Mouse (Mus musculus) ovary, adult 18-20 months (tissue): ENCODE results near the gene Irf2bpl.
A peak's percentile ranks its signal among the peaks of the same experiment; 100 is the strongest.

Source experiments
- DNase-seq: peaks from one replicate; pipeline ENCODE4 v3.0.0; 2022; ENCODE audit warnings: low spot score, mixed read lengths

Gene Irf2bpl

DNA sequence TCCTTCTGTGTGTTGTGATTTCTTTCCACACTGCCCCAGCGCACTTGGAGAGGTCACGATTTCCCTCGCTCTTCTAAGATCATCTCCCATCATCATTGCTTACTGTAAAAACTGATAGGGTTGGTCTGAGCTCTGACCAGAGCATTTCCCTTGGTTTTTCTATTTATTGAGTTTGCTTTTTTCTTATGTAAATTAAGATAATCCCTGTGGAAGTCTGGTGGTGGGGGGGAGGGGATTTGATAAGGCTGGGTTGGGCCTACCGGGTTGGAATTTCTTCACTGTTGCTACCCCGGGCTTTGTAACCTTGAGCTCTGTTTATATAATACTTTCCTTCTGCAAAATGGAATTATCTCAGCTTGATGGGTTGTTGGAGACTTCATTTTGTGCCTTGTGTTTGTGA lies 1.1 kb upstream of the Irf2bpl start:
- DNase-seq = no peak

DNA sequence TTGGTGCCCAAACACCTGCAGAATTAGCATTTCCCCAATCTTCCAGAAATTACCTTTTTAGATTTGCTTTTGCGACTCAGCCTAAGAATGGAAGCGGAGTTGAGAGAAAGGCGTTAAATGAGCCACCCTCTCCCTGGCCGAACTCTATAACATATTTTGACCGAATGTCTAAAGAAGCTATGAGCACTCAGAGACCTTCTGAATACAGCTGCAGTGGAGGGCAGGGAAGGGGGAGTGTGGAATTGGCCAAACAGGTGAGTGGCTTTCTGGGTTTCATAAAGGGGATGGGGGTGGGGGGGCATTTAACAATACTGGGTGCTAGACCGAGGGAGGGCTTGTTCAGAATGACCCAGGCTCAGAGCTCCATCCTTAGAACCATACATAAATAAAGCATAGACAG lies 738 bp upstream of the Irf2bpl start:
- DNase-seq = no peak

DNA sequence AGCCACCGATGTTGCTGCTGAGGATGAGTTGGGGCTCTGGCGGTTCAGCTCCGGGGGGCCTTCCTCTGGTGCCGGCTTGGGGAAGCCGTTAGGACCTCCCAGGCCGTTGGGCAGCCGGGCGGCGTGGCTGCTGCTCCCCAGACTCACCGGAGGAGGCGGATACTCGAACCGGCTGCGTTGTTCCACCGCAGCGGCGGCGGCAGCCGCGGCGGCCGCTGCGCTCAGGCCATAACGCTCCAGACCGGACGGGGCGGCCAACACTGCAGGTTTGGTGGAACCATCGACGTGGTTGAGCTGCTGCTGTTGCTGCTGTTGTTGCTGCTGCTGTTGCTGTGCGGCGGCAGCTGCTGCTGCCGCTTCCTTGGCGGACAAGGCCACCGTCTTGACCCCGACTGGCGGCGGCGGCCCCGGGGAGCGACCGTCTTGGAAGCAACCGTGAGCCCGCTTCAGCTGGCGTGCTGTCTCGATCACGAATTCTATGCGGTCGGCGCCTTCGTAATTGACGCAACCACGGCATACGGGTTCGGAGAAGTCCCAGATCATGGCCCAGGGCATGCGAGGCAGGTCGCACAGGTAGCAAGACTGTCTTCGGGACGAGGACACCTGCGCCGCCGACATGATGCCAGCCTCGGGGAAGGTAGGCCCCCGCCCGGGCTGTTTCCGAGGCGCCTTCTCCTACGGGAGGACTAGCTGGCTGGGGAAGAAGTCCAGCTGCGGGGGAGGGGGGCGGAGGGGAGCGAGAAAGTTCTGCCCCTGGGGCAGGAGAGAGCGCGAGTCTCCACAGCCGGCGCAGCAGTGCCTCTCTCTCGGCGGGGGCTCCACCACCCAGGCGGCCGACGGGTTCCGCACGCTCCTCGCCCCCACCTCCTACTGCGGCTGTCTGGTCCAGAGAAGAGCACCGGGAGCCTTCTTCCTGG lies 1.1 kb downstream of the Irf2bpl start:
- no peak for DNase-seq

DNA sequence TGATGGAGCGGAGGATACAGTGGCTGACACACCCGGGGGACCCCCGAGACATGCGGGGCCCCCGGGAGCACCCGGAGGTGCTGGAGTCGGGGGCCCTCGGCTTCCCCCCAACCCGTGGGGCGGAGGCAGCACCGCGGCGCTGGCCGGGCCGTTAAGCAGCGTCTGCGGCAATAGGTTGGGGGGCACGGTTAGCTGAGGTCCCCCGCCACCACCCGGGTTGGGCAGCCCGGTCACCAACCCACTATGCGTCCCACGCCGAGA lies 1.6 kb downstream of the Irf2bpl start:
- DNase-seq = no peak

DNA sequence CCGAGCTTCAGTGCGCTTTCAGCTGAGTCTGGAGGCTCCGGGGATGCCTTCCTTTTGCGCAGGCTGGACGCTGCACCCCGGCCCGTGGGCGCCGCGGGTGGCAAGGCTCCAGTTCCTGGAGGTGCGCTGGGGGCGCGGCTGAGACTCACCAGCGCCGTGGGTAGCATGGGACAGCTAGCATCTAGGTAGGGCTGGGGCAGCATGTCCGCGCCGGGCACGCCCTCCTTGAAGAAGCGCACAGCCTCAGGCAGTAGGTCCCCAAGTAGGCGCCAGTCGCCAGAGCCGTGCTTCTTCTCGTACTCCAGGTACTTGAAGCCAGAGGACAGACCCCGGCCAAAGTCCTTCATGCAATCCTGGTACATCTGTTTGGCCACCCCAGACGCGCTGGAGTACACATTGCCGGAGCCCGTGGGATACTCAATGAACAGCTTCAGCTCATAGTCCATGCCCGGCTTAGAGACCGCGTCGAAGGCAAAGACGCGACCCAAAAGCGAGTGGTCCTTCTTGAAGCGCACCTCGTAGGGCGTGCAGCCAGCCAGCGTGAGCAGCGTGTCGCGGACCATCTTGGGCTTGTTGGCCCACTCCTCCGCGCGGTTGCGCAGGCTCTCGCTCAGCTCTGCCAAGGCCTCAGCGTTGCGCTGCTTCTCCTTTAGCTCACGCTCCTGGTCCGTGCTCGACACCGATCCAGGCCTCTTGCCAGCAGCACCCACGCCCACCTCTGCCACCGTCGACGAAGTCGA lies 2.1 kb downstream of the Irf2bpl start:
- DNase-seq = no peak

DNA sequence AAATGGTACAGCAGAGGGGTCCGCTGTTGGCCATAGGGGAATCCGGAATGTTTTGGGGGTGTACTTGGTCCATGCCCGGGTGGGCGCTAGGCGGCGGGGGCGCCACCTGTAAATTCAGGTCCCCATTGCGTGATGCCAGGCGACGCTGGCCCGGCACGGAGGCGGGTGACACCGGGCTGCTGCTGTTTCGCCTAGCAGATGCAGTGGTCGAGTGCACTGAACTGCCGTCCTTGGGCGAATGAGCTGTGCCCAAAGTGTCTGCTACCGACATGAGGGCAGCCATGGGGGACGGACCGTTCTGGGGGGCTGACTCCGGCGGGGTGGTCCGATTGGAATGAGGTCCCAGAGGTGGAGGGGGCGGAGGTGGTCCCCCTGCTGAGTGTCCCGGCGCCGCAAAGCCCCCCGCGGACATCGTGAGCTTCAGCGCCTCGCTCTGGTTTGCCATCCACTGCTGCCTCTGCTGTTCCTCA lies 2.8 kb downstream of the Irf2bpl start:
- no peak for DNase-seq

DNA sequence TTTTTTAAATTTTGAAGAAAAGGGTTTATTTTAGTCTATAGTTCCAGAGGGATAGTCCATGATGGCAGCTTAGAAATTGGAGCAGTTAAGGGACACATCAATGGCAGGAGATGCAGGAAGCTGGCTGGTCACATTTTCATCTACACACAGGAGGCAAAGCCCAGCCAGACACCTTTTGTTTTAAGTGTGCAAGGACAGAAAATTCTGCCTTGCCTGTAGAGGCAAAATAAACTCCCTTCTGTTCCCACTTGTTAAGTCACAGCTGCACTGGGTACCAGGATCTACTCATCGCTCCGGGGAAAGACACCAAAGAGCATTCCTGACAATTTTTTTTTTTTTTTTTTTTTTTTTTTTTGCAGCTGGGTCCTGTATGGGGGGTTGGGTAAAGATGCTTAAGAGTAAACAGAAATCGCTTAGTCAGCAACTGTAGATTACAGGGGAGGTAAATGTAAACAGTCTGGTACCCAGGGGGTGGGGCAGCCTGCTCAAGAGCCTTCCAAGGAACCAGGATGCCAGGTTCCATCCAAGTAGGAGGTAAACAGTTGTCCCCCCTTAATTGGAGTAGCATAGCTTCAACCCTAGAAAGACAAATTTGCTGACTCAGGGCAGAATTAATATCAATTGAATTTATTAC lies 4.4 kb downstream of the Irf2bpl start:
- DNase-seq = no peak

DNA sequence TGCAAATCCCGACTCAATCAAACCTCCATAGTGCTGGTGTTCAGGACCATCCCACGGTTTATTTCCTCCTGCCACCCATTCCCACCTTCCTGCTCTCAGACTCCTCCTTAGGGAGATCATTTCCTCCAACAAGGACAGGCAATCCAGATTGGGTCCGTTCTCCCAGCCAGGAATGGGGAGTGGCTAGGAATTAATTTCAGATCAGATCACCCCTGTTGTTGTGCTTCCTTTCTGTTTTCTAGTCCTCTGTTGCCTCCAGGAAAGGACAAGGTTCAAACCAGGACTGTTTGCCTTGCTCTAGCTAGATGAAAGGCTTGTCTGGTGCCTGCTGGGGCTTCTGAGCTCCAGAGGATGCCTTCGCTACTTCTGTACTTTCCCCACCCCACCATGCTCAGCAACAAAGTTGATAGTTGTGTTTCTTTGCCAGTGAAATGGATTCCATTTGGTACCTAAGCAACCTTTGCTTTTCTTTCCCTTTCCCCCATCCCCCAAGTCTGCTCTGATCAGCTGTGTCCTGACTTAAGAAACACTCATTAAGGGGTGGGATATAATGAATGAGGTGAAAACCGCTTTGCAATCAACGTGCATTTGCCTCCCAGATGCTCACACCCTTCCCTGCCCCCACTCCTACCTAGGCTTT lies 5.0 kb downstream of the Irf2bpl start:
- no peak for DNase-seq

DNA sequence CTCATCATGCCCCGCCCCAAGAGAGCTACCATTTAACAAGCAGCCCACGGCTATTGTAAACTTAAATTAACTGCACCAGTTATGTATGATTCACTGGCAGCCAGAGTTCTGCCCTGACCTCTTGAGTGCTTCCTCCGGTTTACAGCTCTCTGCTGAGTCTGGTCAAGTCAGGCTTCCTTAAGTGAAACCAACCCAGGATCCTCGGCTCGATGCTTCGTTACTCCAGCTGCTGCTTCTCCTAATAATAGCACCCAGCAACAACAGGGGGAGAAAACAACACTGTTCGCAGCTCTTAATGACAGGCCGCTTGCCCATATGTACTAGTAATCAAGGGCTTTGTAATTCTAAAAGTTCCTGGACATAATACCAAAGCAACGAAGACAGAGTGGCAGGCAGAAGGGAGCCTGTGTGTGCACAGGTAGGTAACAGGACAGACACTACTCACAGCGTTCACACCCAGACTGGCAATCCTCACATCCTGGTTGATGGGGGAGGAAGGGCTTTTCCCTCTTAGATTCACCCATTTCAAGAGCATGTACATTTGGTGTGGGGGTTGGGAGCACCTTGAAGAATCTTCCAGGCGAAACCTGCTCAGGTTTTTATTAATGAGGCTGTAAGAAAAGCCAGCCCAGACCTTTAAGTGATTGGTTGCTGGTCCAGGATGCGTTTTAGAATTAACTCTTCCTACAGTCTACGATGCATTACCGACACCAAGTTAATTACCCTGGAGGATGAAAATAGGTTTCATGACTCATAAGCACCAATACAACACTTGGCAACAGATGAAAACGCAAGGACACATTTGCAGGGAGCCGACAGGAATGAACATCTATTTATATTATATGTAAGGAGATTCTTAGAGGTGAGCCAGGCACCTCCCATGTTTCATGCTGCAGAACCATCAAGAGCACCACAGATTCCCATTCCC lies 5.9 kb downstream of the Irf2bpl start:
- no peak for DNase-seq

DNA sequence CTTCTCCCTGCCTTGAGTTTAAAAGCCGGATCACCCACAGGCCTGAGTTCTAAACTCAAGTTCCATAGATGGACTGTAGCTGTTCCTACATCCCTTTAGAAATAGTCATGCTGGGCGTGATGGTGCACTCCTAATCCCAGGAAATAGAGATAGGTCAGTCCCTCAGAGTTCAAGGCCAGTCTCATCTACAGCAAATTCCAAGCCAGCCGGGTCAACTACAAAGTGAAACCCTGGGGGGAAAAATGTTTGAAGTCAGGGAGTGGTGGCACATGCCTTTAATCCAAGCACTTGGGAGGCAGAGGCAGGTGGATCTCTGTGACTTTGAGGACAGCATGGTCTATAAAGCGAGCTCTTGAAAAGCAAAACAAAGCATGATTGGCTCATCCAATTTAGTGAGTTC lies 7.6 kb downstream of the Irf2bpl start:
- no peak for DNase-seq

DNA sequence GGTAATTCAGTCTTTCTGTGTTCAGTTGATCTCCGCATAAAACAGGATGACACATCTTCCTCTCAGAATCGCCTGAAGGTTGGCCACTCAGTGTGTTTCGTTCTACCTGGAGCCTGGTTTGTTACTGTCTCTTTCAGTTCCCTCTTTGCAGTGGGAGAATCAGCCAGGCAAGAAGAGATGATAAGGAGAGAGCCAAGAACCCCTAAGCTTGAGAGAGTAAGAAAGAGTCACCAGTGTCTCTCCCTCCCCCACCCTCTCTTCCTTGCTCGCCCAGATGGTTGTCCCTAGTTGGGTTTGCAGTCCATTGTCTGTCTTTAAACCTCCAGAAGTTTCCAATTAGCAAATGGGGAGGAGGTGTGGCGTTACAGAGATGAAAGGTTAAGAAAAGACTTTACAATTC lies 8.5 kb downstream of the Irf2bpl start:
- no peak for DNase-seq

DNA sequence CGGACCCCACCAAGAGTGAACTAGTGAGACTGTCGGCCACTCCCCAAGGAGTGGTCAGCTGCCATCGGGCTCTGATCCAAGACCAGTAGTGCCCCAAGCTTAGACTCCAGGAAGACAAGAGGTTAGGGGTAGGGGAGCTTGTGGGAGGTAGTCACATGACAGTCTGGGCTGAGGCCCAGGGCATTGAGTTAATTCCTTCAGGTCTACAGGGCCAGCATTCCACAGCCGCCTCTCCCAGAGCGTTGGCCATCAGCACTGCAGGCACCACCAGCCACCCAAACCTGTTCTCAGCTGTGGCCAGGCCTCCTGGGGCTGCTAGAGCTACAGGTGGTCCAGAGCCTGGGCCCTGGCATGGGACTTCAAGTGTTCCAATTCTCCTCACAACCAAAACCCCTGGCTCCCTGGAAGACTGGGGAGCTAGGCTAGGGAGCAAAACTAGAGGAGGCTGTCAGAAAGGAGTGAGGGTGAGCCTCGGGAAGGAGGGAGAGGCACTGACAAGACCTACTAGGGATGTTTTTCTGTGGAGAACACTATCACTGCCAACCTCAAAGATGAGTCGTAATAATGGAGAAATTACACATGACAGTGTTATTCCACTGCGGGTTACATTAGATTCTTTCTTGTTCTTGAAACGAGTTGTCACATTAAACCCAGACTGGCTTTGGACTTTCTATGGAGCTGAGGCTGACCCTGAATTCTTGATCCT lies 12.1 kb downstream of the Irf2bpl start:
- peak; percentile 70 for DNase-seq

DNA sequence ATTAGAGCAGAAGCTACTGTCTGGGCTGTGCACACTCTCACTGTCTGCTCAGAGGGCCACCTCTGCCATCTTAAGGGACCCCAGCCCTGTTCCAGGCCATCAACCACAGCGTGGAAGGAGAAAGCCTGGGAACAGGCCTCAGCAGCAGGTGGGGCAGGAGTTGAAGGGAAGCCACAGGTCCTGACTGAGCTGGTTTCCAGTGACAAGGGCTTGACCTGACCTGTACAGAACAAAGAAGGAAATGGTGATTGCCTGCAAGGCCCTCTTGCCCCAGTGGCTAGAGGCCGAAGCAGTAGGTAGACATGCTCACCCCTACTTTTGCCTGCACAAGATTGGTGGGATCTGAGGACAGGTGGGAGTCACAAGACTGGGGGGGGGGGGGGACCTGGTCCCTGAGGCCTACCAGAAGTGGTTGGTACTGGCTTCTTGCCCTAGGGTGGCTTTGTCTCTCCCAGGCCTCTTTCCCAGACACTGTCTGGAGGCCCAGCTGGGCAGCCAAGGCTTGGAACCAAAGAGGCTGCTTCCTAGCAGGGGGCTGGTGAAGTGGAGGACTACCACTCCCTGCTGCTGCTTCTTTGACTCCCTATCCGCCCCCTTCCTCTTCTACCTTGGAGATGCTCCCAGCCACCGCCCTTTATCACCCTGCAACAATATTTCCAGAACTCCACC lies 12.8 kb downstream of the Irf2bpl start:
- DNase-seq = no peak

DNA sequence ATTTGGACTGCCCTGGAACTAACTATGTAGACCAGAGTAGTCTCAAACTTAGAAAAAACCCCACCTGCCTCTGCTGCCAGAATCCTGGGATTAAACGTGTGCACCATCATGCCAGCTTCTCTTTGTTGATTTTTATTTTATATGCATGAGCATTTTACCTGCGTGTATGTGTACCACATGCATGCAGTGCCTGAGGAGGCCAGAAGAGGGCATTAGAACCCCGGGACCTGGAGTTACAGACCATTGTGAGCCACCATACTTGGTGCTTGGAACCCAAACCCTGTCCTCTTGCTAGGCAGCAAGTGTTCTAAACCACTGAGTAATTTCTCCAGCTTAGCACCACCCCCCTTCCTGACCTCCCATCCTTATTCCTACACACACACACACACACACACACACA lies 13.6 kb downstream of the Irf2bpl start:
- DNase-seq = no peak

DNA sequence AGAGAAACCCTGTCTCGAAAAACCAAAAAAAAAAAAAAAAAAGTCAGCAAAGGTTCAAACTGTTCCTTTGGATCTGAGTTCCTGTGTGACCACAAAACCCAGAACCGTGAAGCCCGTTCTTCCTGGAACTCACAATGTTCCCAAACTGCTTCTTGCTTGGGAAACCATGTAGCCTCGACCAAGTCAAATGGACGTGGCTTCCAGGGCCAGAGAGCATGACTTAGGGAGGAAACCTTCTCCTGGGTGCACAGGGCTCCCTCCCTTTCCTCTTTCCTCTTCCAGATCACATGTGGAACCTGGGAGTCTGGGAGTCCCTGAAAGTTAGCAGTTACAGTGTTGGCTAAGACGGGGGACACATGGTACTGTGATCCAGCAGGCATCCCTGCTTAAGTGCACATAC lies 14.8 kb downstream of the Irf2bpl start:
- DNase-seq = no peak

DNA sequence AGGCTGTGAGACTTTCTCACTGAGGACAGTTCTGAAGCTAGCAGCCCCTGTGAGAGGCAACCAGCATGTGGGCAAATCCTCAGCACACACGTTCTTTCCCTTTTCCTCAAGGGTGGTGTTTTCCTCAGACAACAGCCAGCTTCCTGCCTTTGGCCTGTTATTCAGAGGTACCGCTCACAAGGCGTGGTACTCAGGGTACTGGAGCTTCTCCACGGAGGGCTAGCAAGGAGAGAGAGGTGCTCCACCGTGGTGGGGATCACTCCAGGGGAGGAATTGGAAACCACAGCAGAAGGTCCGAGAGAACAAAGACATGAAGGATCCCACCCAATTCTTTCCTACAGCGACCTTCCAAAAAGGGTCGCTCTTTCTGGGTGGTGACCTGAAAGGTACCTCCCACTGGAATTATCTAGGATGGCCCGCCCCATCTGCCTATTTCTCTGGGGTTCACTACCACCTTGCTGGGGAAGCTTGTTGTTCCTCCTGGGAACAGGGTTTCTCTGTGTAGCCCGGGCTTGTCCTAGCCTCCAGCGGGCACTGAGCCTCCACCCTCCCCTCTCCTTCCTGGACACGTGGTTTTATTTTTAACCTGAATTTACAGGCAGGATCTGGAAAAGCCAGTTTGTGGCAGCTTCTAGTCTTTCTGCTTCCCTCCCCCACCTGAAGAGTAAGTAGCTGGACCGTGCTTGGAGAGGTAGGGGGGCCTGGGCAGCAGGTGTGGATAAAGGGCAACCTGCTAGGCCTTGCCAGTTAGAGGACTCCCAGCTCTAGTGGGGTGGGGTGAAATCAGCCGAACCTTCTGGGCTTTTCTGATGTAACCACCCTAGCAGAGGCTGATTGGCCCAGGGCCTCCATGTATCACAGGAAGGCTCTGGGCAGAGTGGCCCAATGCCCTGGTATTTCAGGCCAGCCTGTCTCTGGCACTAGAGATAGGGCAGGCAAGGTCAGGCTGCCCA lies 17.1 kb downstream of the Irf2bpl start:
- DNase-seq = peak; percentile 64

DNA sequence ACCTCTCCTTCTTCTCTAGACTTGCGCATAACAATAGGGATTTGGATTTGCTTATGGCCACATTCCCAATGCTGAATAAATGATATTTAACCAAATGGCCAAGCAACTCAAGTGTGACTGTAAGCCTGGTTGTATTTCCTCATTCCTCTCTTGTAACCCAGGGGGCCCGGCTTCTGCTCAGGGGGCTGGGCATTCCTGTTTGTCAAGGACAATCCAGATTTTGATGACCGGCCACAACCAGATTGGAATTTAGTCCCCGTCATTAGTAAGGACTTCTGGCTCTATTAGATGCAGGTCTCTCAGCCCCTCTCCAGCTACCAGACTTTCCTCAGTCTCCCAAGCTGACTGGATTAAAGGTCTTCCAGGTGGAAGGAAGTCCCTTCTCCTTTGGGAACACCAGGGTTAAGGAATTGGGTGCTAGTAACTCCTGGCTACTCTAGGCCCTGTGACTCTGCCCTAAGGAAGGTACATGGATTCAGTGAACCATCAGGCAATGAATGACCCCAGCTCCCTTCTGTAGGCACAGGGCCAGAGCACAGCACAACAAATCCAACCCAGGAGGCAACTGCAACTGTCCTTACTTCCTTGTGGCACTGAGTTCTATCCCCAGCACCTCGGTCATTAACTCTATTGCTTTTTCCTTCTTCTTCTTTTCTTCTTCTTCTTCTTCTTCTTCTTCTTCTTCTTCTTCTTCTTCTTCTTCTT lies 20.1 kb downstream of the Irf2bpl start:
- DNase-seq = no peak
